Mouse (Mus musculus) kidney, adult 8-10 months (tissue): ENCODE results near the gene Zfp558.
"Not testable (repeated sequence)": the region's sequence is repeated elsewhere in the genome, so short reads cannot be mapped to it uniquely, and the experiment has no call there.

ENCODE experiments used
- DNase-seq, 2 experiments: peaks; one replicate each; pipeline ENCODE4 v3.0.0; 2022

The Zfp558 gene

GRCm38 (mm10) chr9:18478168-18478567 is at the start of gene Zfp558, which contains the start of gene Mbd3l1:
Gene Zfp558 (minus strand): TSS chr9:18478268.
Gene Mbd3l1 (plus strand): TSS chr9:18478359.
- DNase-seq: no peak

GRCm38 (mm10) chr9:18508098-18508497 is 30.0 kb upstream of the Zfp558 start:
- no peak for DNase-seq

GRCm38 (mm10) chr9:18473324-18474128 is 4.5 kb downstream of the Zfp558 start:
- peak; percentile 38 to 56 for DNase-seq

- DNase-seq: no peak
Observed at GRCm38 (mm10) chr9:18468005-18468404, 10.1 kb downstream of the Zfp558 start.

GRCm38 (mm10) chr9:18467350-18467749 is 10.7 kb downstream of the Zfp558 start:
- DNase-seq: no peak

GRCm38 (mm10) chr9:18456520-18456919 is 21.5 kb downstream of the Zfp558 start:
- DNase-seq: no peak

GRCm38 (mm10) chr9:18431687-18432086 is 46.4 kb downstream of the Zfp558 start:
- no peak for DNase-seq

GRCm38 (mm10) chr9:18430354-18430753 is 47.7 kb downstream of the Zfp558 start, which contains the start of gene Mbd3l2:
Gene Mbd3l2 (plus strand): TSS chr9:18430654.
- DNase-seq: no peak

- DNase-seq: not testable (repeated sequence)
Observed at GRCm38 (mm10) chr9:18412371-18412770, 65.7 kb downstream of the Zfp558 start.
